Mouse (Mus musculus): ENCODE data around the gene Rbm44. TPM values are rescaled to one million over a fixed set of nuclear protein-coding genes. Genes with fewer than 3 reads are reported as not detected.

The Rbm44 gene
- polyA plus RNA-seq, 1 experiment from 2014 or later: 0.29 TPM

GRCm38 (mm10) chr1:91122121-91122520 lies 22.8 kb upstream of the Rbm44 start:
- H3K4me3 ChIP-seq: no peak overlapping the region
- H3K4me1 ChIP-seq (replicated peaks): peaks cover 8% of the 10 kb centered on the region; the same call in 1 of the 2 replicates
- peaks cover 54% of the 10 kb centered on the region for H3K36me3 ChIP-seq
- H3K27ac ChIP-seq (replicated peaks): no peak overlapping the region
- ATAC-seq (ENCODE audit: low read depth): no peak
- 81% methylated on average over 11 of the region's 11 CpGs for WGBS
- H3K27me3 ChIP-seq: no peaks in the 10 kb centered on the region
- H3K9ac ChIP-seq: no peak overlapping the region
- no peaks in the 10 kb centered on the region for H3K9me3 ChIP-seq
- H3K4me2 ChIP-seq: no peak overlapping the region

GRCm38 (mm10) chr1:91123004-91123403 lies 21.9 kb upstream of the Rbm44 start:
- no peak overlapping the region for H3K4me2 ChIP-seq
- H3K27ac ChIP-seq (replicated peaks): no peak overlapping the region
- H3K36me3 ChIP-seq: peaks cover 58% of the 10 kb centered on the region
- no peak for ATAC-seq (ENCODE audit: low read depth)
- H3K9ac ChIP-seq: no peak overlapping the region
- no peaks in the 10 kb centered on the region for H3K9me3 ChIP-seq
- no peaks in the 10 kb centered on the region for H3K27me3 ChIP-seq
- no peak overlapping the region for H3K4me3 ChIP-seq
- peaks cover 8% of the 10 kb centered on the region; the same call in 1 of the 2 replicates for H3K4me1 ChIP-seq (replicated peaks)
- WGBS: 96% methylated on average over 5 of the region's 5 CpGs

DNA sequence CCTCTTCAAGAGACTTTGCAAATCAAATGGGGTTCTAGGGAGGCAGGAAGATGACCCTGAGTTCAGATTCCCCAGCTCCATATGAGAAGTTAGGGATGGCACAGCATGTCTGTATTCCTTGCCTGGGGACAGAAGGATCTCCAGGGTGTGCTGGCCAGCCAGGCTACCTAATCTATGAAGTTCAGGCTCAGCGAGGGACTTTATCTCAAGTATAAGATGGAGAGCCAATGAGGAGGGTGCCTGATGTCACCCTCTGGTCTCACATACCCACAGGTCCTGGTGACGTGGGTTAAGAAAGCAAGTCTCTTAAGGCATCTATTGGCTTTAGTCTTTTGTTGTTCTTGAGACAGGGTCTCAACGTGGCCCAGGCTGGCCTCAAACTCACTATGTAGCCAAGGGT lies 21.4 kb upstream of the Rbm44 start:
- H3K4me1 ChIP-seq (replicated peaks): peaks cover 8% of the 10 kb centered on the region; the same call in 1 of the 2 replicates
- no peak for ATAC-seq (ENCODE audit: low read depth)
- H3K36me3 ChIP-seq: peaks cover 63% of the 10 kb centered on the region
- no peak overlapping the region for H3K9ac ChIP-seq
- H3K27me3 ChIP-seq: no peaks in the 10 kb centered on the region
- H3K4me2 ChIP-seq: no peak overlapping the region
- no peak overlapping the region for H3K4me3 ChIP-seq
- no peaks in the 10 kb centered on the region for H3K9me3 ChIP-seq
- WGBS: 90% methylated on average over 3 of the region's 3 CpGs
- no peak overlapping the region for H3K27ac ChIP-seq (replicated peaks)

DNA sequence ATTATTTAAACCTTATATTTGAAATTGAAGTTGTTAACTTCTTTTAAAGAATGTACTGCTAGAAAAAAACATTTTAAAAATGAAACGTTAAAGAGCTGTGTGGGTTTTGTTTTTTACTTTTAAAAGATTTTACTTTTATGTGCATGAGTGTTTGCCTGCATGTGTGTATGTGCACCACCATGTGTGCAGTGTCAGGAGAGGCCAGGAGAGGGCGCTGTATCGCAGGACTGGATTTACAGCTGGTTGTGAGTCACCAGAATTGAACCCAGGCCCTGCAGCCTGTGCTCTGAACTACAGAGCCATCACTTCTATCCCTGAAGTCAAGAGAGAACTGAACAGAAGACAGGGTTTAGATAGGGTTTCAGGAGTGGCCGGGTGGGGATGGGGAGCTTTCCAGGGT lies 16.0 kb upstream of the Rbm44 start:
- H3K9ac ChIP-seq: no peak overlapping the region
- H3K27me3 ChIP-seq: no peaks in the 10 kb centered on the region
- no peak overlapping the region for H3K27ac ChIP-seq (replicated peaks)
- peaks cover 52% of the 10 kb centered on the region for H3K36me3 ChIP-seq
- H3K4me2 ChIP-seq: no peak overlapping the region
- no peaks in the 10 kb centered on the region for H3K4me1 ChIP-seq (replicated peaks)
- WGBS: 92% methylated on average over 4 of the region's 4 CpGs
- H3K4me3 ChIP-seq: no peak overlapping the region
- H3K9me3 ChIP-seq: 0 out of 2 replicates have a peak, but pooled peaks cover 2% of the 10 kb centered on the region
- ATAC-seq (ENCODE audit: low read depth): no peak

DNA sequence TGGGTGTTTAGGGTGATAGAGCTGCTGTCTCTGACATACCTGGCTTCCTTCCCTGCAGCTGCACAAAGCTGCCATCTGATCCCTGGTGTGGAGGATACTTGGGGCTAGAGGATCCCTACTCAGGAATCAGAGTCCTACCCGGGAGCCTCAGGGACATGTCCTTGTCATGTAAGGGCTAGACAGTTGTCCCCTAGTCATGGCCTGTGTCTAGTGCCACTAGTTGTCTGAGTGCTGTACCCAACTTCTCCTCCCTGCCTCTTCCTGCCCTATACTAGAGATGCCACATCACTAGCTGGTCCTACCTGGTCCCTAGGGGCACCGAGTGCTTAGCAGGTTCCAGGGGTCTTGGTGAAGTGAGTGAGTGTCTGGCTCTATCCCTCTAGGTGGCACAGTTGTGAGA lies 7.9 kb upstream of the Rbm44 start:
- WGBS: 84% methylated on average over 2 of the region's 2 CpGs

DNA sequence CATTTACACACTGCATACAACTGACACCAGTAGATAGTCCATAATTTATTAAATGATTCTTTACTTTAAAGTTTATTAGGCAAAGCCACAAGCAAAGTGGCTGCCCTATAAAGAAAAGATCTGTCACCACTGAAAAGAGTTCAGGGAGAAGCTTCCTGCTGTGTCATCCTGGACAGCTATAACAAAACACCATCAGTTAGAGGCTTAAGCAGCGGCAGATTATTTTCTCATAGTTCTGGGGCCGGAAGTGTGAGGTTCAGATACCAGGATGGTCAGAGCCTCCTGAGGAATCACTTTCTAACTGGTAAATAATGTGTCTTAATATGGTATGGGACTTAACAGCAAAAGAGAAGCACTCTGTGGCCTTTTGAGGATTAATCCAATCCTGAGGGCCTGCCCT lies 6.6 kb downstream of the Rbm44 start:
- H3K36me3 ChIP-seq: no peaks in the 10 kb centered on the region
- H3K27ac ChIP-seq (replicated peaks): no peak overlapping the region
- no peak overlapping the region for H3K4me3 ChIP-seq
- H3K9me3 ChIP-seq: no peaks in the 10 kb centered on the region
- no peaks in the 10 kb centered on the region for H3K27me3 ChIP-seq
- no peak for ATAC-seq (ENCODE audit: low read depth)
- no peak overlapping the region for H3K4me2 ChIP-seq
- H3K9ac ChIP-seq: no peak overlapping the region
- WGBS: 70% methylated on average over 2 of the region's 2 CpGs
- no peaks in the 10 kb centered on the region for H3K4me1 ChIP-seq (replicated peaks)

More for the DNA sequence above, 7.9 kb upstream of the Rbm44 start:
- Histone ChIP-seq H3K9me3 (no peaks in the 10 kb centered on the region), H3K4me2 (no peak overlapping the region), H3K4me3 (no peak overlapping the region), H3K9ac (no peak overlapping the region), H3K27ac (replicated peaks) (no peak overlapping the region), H3K4me1 (replicated peaks) (no peaks in the 10 kb centered on the region), H3K36me3 (no peaks in the 10 kb centered on the region), H3K27me3 (no peaks in the 10 kb centered on the region)
- no peak for ATAC-seq (ENCODE audit: low read depth)

GRCm38 (mm10) chr1:91166798-91167197 lies 21.9 kb downstream of the Rbm44 start:
- ATAC-seq (ENCODE audit: low read depth): no peak
- Histone ChIP-seq H3K4me3 (no peak overlapping the region), H3K9ac (no peak overlapping the region), H3K27me3 (no peaks in the 10 kb centered on the region), H3K36me3 (no peaks in the 10 kb centered on the region), H3K4me1 (replicated peaks) (no peaks in the 10 kb centered on the region), H3K9me3 (no peaks in the 10 kb centered on the region), H3K27ac (replicated peaks) (no peak overlapping the region), H3K4me2 (no peak overlapping the region)
- 89% methylated on average over 6 of the region's 6 CpGs for WGBS

DNA sequence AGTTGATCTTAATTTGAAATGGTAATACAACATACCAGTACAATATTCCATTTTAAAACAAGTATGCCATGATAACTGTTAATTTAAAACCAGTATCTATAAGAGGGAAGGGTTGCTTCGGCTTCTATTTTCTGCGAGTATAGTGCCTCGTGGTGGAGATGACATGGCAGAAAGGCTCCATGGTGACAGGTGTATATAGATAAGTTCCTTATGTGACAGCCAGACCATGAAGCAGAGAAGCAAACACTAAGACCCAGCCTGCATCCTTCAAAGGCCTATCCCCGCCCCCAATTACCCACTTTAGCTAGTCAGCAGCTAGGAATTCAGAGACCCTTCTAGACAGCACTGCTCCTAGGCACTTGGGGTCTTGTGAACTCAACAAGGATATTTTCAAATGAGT lies 24.3 kb downstream of the Rbm44 start:
- H3K27me3 ChIP-seq: no peaks in the 10 kb centered on the region
- WGBS: 90% methylated on average over 4 of the region's 4 CpGs
- no peak for ATAC-seq (ENCODE audit: low read depth)

DNA sequence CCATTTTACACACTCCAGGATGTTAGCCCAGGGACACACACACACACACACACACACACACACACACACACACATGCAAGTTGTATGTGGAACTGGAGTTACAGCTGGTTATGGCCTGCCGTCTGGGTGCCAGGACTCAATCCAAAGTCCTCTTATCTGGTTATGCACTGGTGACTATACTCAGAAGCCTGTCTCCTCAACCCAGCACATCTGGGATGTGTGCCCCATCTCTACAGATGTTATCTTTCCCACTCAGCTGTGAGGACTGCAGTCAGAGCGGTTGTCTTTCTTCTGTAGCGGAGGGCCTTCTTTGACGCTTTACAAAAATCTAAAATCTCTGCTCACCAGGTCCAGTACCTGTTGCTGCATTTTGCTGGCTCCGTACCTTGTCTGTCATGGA lies 29.9 kb downstream of the Rbm44 start:
- no peak for ATAC-seq (ENCODE audit: low read depth)
- Histone ChIP-seq H3K27ac (replicated peaks) (no peak overlapping the region), H3K27me3 (peaks cover 12% of the 10 kb centered on the region), H3K4me3 (no peak overlapping the region), H3K36me3 (no peaks in the 10 kb centered on the region), H3K9me3 (no peaks in the 10 kb centered on the region), H3K4me2 (no peak overlapping the region), H3K9ac (no peak overlapping the region), H3K4me1 (replicated peaks) (peaks cover 4% of the 10 kb centered on the region)
- whole genome bisulfite sequencing: 96% methylated on average over 5 of the region's 5 CpGs

More for the DNA sequence above, 24.3 kb downstream of the Rbm44 start:
- Histone ChIP-seq H3K9ac (no peak overlapping the region), H3K4me1 (replicated peaks) (no peaks in the 10 kb centered on the region), H3K27ac (replicated peaks) (no peak overlapping the region), H3K4me3 (no peak overlapping the region), H3K9me3 (no peaks in the 10 kb centered on the region), H3K36me3 (no peaks in the 10 kb centered on the region), H3K4me2 (no peak overlapping the region)

DNA sequence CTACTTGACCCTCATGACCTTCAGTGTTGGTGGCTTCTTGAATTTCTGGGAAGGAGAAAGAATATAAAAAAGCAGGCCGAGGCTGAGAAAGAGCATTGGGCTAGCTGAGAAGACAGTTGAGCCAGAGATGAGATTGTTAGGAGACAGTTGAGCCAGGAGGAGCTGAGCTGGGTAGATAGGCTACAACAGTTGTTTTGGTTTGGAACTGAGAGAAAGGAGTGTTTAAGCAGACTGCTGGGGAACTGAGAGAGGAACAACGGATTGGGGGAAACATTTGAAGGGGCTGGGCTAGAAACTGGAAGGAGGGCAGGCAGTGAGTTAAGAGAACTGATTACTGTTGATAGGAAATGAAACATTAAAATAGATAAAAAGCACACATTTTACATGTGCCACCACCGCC lies 31.1 kb downstream of the Rbm44 start:
- no peak for ATAC-seq (ENCODE audit: low read depth)
- Histone ChIP-seq H3K4me3 (no peak overlapping the region), H3K9ac (no peak overlapping the region), H3K36me3 (no peaks in the 10 kb centered on the region), H3K4me1 (replicated peaks) (peaks cover 14% of the 10 kb centered on the region), H3K27ac (replicated peaks) (no peak overlapping the region), H3K9me3 (no peaks in the 10 kb centered on the region), H3K4me2 (no peak overlapping the region), H3K27me3 (peaks cover 23% of the 10 kb centered on the region)
- 56% methylated on average over 3 of the region's 3 CpGs for WGBS

- Histone ChIP-seq H3K4me2 (no peak overlapping the region), H3K36me3 (no peaks in the 10 kb centered on the region), H3K9ac (no peak overlapping the region), H3K4me3 (no peak overlapping the region), H3K9me3 (no peaks in the 10 kb centered on the region), H3K4me1 (replicated peaks) (peaks cover 14% of the 10 kb centered on the region), H3K27ac (replicated peaks) (no peak overlapping the region), H3K27me3 (peaks cover 27% of the 10 kb centered on the region)
- 73% methylated on average over 4 of the region's 4 CpGs for WGBS
- no peak for ATAC-seq (ENCODE audit: low read depth)
Measured at GRCm38 (mm10) chr1:91176871-91177270, 32.0 kb downstream of the Rbm44 start.

DNA sequence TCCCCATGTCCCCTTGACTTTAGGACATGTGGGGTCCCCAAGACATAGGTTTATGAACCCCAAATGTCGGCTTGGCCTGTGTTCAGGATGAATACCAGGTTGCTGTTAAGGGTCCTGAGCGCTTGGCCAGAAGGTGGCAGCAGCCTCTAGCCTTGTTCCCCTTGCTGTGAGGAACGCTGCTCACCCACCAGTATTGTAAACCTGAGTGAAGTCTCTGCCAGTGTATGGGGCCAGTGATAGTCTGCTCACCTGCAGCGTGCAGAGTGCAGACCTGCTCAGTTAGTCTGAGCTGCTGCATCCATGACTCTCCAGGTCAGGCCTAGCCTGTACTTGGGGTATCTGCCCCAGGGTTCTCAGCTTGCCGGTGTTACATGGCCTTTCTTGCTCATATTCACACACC lies 34.2 kb downstream of the Rbm44 start:
- ATAC-seq (ENCODE audit: low read depth): peak; percentile 56; the same call in 1 of the 2 replicates
- Histone ChIP-seq H3K9me3 (no peaks in the 10 kb centered on the region), H3K27ac (replicated peaks) (no peak overlapping the region), H3K36me3 (no peaks in the 10 kb centered on the region), H3K4me2 (no peak overlapping the region), H3K9ac (no peak overlapping the region), H3K27me3 (peaks cover 35% of the 10 kb centered on the region), H3K4me3 (no peak overlapping the region), H3K4me1 (replicated peaks) (peaks cover 14% of the 10 kb centered on the region)
- 29% methylated on average over 5 of the region's 5 CpGs for WGBS

- no peak within 1 kb of the TSS for H3K27ac ChIP-seq (replicated peaks)
- 7% methylated on average over 37 of the region's 37 CpGs for WGBS
- no peaks in the 10 kb centered on the region for H3K9me3 ChIP-seq
- H3K4me3 ChIP-seq: peak within 1 kb of the TSS; percentile 35
- peak within 1 kb of the TSS; percentile 68 for H3K9ac ChIP-seq
- ATAC-seq (ENCODE audit: low read depth): peak; percentile 61
- H3K36me3 ChIP-seq: no peaks in the 10 kb centered on the region
- H3K4me2 ChIP-seq: peak within 1 kb of the TSS; percentile 65
- peaks cover 14% of the 10 kb centered on the region for H3K4me1 ChIP-seq (replicated peaks)
- H3K27me3 ChIP-seq: peaks cover 35% of the 10 kb centered on the region
Measured at GRCm38 (mm10) chr1:91179533-91180173, 34.8 kb downstream of the Rbm44 start, which contains the start of gene Ramp1. Ramp1 (plus strand) TSS chr1:91179822.

Data from neural tube, embryonic 13.5 days (tissue).